Mouse (Mus musculus): Measurements from ENCODE around the gene Gm11096.

The Gm11096 gene

GRCm38 (mm10) chr17:81441463-81441862, at the start of gene Gm11096:
Gene Gm11096, plus strand, starts transcription at chr17:81441763.
- no peak for DNase-seq

DNA sequence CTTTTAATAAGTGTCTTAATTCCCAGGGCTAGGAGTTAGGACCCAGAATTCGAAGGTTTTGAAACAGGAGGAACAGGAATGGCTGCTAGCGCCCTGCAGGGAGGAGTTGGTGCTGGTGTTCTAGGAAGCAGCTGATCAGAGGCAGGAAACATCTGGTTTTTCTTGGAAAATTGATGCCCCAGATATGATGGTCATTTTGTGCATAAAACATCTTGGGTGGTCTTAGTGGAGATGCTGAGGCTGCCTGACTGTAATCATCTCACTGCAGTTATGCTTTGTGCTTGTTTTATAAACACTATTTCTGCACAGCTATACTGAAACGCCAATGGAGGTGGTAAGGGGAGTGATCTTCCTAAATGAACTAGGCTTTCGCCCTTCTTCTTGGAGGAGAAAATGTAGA, 48.5 kb upstream of the Gm11096 start:
- DNase-seq = no peak

DNA sequence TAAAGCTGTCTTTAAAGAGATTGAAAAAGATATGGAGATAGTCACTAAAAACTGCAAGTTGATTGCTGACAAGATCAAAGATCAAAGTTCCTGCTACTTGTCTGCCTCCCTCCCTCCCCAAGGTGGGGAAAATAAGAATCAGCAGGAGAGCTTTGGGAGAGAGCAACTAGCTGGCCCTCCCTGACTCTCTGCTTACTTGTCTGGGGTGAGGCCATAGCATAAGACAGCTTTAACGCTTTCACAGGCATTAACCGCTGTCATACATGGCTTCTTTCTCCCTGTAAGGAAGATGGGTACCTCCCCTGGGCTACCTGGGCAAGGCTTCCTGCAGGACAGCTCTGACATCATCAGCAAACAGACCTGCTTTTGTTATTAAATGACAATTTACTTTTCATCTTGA, 47.4 kb upstream of the Gm11096 start:
- DNase-seq = no peak

- no peak for DNase-seq
Observed at GRCm38 (mm10) chr17:81397434-81397833, 44.1 kb upstream of the Gm11096 start.

DNA sequence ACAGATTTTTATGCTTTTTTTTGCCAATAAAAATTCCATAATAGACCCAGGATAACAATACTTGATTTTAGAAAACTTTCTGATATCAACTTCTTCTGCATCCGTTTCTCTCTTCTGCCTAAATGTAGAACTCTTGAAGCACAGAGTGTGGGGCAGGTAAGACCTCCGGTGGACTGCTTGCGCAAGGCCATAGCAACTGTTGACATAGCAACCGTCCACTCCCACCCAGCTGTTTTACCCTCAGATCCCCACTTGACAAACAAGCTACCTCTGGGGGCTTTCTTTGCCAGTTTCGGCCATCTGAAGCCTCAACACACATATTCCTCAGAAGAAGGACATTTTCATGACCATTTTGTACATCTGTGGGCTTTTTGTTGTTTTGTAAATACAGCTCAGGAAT, 41.2 kb upstream of the Gm11096 start:
- no peak for DNase-seq

DNA sequence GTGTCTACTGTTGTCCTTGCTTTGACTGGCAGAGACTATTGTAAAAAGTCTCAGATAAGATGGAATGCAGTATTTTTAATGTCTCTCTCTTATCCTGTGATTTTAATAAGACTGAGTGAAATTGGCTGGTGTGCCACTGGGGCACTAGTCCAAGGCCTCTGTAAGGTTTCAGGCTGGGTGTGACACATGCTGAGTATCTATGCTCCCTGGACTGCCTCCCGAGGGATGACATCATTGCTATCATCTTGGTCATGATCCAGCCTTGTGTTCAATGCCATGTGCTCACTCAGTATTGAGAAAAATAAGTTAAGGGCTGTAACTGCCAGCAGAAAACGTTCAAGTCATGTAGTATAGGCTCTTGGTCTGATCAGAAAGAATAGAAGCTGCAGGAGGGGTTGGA, 38.9 kb upstream of the Gm11096 start:
- DNase-seq = no peak

GRCm38 (mm10) chr17:81403121-81403520, 38.4 kb upstream of the Gm11096 start:
- no peak for DNase-seq

DNA sequence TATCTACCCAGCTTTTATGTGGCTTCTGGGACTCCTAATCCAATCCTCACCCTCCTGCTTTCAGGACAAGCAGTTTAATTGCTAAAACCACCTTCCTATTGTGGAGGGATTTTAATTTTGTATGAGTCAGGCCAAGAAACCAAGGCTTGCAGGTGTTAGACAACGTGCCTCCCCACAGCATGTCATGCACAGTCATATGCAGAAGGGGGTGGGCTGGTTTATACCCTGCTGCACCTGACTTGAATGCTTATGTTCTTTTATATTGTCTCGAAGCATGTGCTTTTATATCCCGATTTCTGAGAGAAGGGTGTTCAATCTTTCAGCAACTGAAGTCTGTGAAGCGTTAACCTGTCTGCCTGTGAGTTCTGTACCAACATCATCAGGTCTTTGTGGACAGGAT, 37.3 kb upstream of the Gm11096 start:
- DNase-seq = no peak

- DNase-seq = no peak
Observed at GRCm38 (mm10) chr17:81412736-81413135, 28.8 kb upstream of the Gm11096 start.

DNA sequence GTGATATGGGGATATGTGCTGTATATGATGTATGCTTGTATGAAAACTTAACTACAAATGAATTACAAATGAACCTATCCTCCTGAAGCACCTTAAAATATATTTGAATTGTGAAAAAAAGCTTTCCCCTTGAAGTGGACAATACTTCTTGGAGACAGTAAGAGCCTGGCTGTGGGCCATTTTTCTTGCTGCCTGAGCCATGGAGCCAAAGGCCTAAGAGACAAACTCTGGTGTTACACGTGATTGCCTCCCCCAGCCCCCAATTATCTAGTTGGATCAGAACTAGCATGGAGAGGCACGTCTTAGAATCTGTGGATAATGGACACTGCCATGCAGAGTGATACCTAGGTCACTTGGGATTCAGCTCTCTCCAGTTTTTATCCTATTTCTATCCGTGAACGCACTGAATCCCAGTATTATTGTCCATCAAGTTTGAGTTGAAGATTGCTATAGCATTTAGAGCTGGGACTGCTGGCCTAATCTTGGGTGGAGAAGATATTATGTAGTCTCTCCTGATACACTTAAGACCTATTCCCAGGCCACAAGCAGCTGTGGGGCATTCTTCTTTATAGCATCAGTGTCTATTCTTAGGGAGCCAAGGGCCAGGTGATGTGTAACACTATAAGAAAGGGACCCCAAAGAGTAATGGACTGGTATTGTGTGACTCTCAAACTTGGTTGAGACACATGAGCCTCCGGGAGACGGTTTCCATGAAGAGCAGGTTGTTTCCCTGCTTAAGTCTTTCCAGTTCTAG, 25.0 kb upstream of the Gm11096 start:
- no peak for DNase-seq

GRCm38 (mm10) chr17:81419802-81420459, 21.6 kb upstream of the Gm11096 start:
- DNase-seq = no peak

- DNase-seq = no peak
Observed at GRCm38 (mm10) chr17:81424256-81424912, 17.2 kb upstream of the Gm11096 start.

- DNase-seq = no peak
Observed at GRCm38 (mm10) chr17:81427245-81427644, 14.3 kb upstream of the Gm11096 start.

DNA sequence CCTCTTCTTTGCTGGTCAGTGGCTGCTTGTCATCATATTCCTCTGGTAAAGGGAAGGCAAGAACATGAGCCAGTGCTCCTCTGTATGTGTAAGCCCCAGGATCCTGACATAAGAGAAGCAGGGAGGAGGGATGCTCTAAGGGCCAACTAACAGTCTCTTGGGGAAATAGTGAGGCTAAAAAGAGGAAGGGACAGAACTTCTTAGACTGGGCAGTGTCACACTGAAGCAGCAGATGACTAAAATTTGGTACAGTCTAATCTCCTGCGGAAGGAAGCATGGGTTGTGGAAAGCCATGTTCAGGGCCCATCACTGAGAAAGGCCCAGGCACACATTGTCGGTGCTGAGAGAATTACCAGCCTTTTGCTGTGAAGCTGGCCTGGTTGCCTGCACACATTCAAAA, 8.8 kb upstream of the Gm11096 start:
- no peak for DNase-seq

- no peak for DNase-seq
Observed at GRCm38 (mm10) chr17:81433148-81433547, 8.4 kb upstream of the Gm11096 start.

GRCm38 (mm10) chr17:81455269-81455668, 13.7 kb downstream of the Gm11096 start:
- DNase-seq = no peak

DNA sequence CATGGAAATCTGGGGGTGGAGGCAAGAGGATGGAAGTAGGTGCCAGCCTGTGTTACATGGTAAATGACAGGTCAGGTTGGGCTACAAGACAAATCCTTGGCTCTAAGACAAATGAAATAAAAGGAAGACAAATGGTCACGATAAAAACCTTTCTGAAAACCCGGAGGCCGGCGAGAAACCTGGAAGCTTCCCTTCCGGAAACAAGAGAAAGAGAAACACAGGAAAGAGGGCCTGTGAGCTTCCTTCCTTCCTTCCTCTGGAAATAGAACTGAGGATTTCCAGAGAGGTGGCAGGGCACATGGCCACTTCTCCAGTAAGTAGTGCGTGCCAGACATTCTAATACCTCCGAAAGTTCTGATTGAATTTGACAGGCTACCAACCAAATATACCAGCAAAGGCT, 14.4 kb downstream of the Gm11096 start:
- no peak for DNase-seq

DNA sequence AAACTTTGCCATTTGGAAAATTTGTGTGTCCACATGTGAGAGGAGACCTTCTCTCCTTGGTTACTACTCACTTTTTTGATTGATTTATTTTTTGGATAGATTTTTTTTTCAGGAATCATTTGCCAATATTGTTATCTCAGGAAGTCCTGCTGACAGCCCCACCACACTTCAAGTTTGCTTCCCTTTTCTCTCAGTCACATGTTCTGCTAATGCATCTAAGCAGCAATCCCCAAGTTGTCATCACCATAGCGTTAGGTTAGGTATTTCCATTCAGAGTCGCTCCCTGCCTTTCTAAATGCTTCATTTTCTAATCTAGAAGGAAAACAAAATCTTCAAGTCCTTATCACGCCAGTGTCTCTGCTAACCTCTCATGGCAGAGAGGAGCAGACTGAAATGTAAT, 17.8 kb downstream of the Gm11096 start:
- no peak for DNase-seq

DNA sequence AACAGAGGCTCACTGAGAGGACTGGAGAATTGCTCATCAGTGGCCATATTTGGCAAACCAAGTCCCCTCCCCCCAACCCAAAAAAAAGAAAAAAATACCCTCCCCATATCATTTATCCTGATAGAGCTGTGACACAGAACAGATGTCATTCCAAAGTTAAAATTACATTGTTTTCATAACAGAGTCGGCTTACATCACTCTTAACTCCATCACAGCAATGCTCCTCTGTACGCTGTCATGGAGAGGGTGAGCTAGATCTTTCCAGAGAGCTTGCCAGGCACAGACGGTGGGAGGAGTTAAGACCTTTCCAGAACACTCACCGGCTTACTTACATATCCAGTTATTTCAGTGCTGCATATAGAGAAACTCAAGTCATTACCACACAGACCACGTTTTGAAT, 27.4 kb downstream of the Gm11096 start:
- DNase-seq = no peak

GRCm38 (mm10) chr17:81473363-81473762, 31.8 kb downstream of the Gm11096 start:
- no peak for DNase-seq

- DNase-seq = no peak
Observed at GRCm38 (mm10) chr17:81477420-81477819, 35.9 kb downstream of the Gm11096 start.

- DNase-seq = no peak
Observed at GRCm38 (mm10) chr17:81479807-81480206, 38.2 kb downstream of the Gm11096 start.

GRCm38 (mm10) chr17:81480351-81481161, 39.0 kb downstream of the Gm11096 start:
- peak; percentile 3 to 10 for DNase-seq
